Mouse (Mus musculus): ENCODE data around the gene Ddn. TPM values are rescaled to one million over a fixed set of nuclear protein-coding genes. Genes with fewer than 3 reads are reported as not detected.

The Ddn gene
- polyA plus RNA-seq, 1 experiment from 2014 or later, result 1.4 TPM

DNA sequence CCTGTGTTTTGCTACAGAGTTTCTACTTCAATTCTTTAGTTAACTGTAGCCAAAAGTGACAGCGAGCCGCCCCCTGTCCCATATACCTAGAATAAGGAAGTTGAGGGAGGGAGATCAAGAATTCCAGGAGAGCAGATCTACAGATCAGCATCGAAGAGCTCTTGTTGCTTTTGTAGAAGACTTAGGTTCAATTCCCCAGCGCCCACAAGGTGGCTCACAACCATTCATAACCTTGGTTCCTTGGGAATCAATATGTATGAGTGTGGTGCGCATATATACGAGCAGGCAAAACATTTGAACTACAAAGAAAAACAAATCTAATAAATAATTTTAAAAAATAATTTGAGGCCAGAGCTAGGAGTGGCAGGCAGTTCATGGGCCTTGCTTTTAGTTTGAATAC lies 28.1 kb downstream of the Ddn start:
- ATAC-seq (ENCODE audit: low FRiP score, low TSS enrichment), result no peak
- Histone ChIP-seq H3K9ac (ENCODE audit: low read depth, low read length) (no peak overlapping the region), H3K27ac (ENCODE audit: low read depth, low read length) (no peak overlapping the region), H3K4me3 (ENCODE audit: low read length) (no peak overlapping the region), H3K9me3 (ENCODE audit: control insufficient read depth, low read length) (no peaks in the 10 kb centered on the region), H3K27me3 (ENCODE audit: control insufficient read depth, insufficient read depth, low read length) (peaks cover 59% of the 10 kb centered on the region), H3K36me3 (ENCODE audit: control insufficient read depth, insufficient read depth, low read length) (no peaks in the 10 kb centered on the region), H3K4me1 (ENCODE audit: control insufficient read depth, insufficient read depth, low read length) (peaks cover 19% of the 10 kb centered on the region; the same call in 1 of the 2 replicates), H3K4me2 (replicated peaks; ENCODE audit: low read depth, low read length) (no peak overlapping the region)
- 22% methylated on average over 6 of the region's 6 CpGs for WGBS

DNA sequence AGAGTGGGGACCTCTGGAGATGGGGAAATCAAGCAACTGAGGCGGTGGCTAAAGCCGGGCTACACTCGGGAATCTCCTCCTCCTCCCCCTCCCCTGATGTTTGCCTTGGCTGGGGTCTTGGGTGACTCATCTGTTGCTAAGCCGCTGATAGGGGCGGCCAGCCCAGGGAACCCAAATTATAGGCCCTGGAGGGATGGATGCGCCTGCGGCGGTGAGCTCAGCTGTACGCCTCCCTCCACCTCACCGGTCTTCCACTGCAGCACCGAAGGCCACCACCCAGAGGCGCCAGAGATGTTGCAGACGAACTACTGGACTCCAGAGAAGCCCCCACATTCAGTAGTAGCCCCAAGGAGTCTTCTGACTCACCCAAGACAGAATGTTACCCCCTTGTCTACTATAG lies 28.7 kb downstream of the Ddn start:
- ATAC-seq (ENCODE audit: low FRiP score, low TSS enrichment), result no peak
- no peak overlapping the region for H3K9ac ChIP-seq (ENCODE audit: low read depth, low read length)
- 4% methylated on average over 13 of the region's 13 CpGs for WGBS

DNA sequence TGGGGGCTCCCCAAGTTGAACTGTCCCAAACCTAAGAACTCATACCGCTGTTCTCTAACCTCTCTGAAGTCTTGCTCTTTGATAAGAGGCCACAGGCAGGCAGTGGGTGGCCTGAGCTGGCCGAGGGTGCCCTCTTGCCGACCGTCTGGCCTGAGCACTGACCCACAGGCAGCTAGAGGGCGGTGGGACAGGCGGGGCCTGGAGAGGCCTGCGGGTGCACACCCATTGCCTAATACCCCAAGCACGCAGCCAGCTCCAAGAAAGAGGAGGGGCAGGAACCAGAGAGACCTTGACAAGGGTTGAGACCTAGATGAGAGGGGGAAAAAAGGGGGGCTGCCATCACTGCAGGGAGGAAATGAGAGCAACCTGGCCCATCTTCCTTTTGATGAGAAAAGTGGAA lies 29.2 kb downstream of the Ddn start:
- H3K36me3 ChIP-seq (ENCODE audit: control insufficient read depth, insufficient read depth, low read length), result no peaks in the 10 kb centered on the region
- 4% methylated on average over 8 of the region's 8 CpGs for WGBS
- ATAC-seq (ENCODE audit: low FRiP score, low TSS enrichment), result no peak
- H3K27me3 ChIP-seq (ENCODE audit: control insufficient read depth, insufficient read depth, low read length), result peaks cover 70% of the 10 kb centered on the region
- H3K4me2 ChIP-seq (replicated peaks; ENCODE audit: low read depth, low read length), result no peak overlapping the region
- H3K9me3 ChIP-seq (ENCODE audit: control insufficient read depth, low read length), result no peaks in the 10 kb centered on the region
- peaks cover 24% of the 10 kb centered on the region for H3K4me1 ChIP-seq (ENCODE audit: control insufficient read depth, insufficient read depth, low read length)
- no peak overlapping the region for H3K27ac ChIP-seq (ENCODE audit: low read depth, low read length)
- H3K4me3 ChIP-seq (ENCODE audit: low read length), result no peak overlapping the region
- no peak overlapping the region for H3K9ac ChIP-seq (ENCODE audit: low read depth, low read length)

More for the DNA sequence above, 28.7 kb downstream of the Ddn start:
- Histone ChIP-seq H3K4me1 (ENCODE audit: control insufficient read depth, insufficient read depth, low read length) (peaks cover 22% of the 10 kb centered on the region), H3K36me3 (ENCODE audit: control insufficient read depth, insufficient read depth, low read length) (no peaks in the 10 kb centered on the region), H3K9me3 (ENCODE audit: control insufficient read depth, low read length) (no peaks in the 10 kb centered on the region), H3K4me3 (ENCODE audit: low read length) (no peak overlapping the region), H3K4me2 (replicated peaks; ENCODE audit: low read depth, low read length) (no peak overlapping the region), H3K27ac (ENCODE audit: low read depth, low read length) (no peak overlapping the region), H3K27me3 (ENCODE audit: control insufficient read depth, insufficient read depth, low read length) (peaks cover 65% of the 10 kb centered on the region)

DNA sequence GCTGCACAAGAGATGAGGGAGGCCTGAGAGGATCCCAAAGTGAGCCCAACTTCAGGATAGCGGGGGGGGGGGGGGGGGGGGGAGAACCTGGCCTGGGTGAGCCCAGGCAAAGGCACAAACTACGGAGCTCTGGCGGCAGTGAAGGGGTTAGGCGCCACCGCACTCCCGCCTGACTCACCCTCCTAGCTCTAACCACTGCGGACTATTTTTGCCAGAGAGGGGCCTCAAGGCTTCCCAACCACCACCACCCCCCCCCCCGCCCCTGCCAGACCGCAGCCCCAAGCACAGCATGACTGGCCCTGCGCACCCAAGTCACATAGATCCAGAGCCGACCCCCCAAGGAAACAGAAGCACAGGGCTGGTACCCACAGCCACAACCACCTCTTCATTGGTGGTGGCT lies 30.5 kb downstream of the Ddn start:
- peaks cover 83% of the 10 kb centered on the region for H3K27me3 ChIP-seq (ENCODE audit: control insufficient read depth, insufficient read depth, low read length)
- 5% methylated on average over 10 of the region's 11 CpGs for WGBS
- H3K9ac ChIP-seq (ENCODE audit: low read depth, low read length), result no peak overlapping the region
- no peak overlapping the region for H3K4me3 ChIP-seq (ENCODE audit: low read length)
- H3K27ac ChIP-seq (ENCODE audit: low read depth, low read length), result no peak overlapping the region
- H3K4me2 ChIP-seq (replicated peaks; ENCODE audit: low read depth, low read length), result no peak overlapping the region
- H3K4me1 ChIP-seq (ENCODE audit: control insufficient read depth, insufficient read depth, low read length), result peaks cover 24% of the 10 kb centered on the region
- no peak for ATAC-seq (ENCODE audit: low FRiP score, low TSS enrichment)
- no peaks in the 10 kb centered on the region for H3K9me3 ChIP-seq (ENCODE audit: control insufficient read depth, low read length)
- H3K36me3 ChIP-seq (ENCODE audit: control insufficient read depth, insufficient read depth, low read length), result no peaks in the 10 kb centered on the region

DNA sequence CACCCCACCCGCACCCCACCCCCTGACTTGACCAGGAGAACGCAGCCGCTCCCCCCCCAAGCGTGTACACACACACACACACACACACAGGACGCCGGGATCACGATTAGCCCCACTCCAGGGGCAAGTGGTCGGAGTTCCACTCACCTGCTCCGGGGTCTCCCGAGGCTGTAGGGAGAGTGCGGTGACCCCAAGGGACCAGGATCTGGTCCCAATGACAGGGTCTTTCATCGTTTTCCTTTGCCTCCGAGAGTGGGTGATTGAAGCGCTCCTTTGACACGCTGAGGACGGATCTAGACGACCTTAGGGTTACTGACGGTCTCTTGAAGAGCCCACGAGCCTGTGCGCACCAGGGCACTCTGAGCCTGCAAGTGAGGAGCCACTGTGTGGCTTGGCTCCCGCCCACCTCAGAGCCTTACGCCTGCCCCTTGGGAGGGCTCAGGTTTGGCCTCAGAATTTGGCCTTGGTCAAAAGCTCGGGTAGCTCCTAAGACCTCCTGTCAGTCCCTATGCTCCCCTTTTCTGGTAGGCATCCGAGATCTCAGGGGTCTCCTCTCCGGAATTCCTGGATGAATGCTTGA lies 31.0 kb downstream of the Ddn start:
- Histone ChIP-seq H3K4me2 (replicated peaks; ENCODE audit: low read depth, low read length) (peak overlapping the region; percentile 25; the same call in 1 of the 2 replicates), H3K27ac (ENCODE audit: low read depth, low read length) (no peak overlapping the region), H3K4me3 (ENCODE audit: low read length) (peak overlapping the region; percentile 22), H3K9me3 (ENCODE audit: control insufficient read depth, low read length) (no peaks in the 10 kb centered on the region), H3K27me3 (ENCODE audit: control insufficient read depth, insufficient read depth, low read length) (peaks cover 88% of the 10 kb centered on the region), H3K4me1 (ENCODE audit: control insufficient read depth, insufficient read depth, low read length) (peaks cover 24% of the 10 kb centered on the region), H3K36me3 (ENCODE audit: control insufficient read depth, insufficient read depth, low read length) (no peaks in the 10 kb centered on the region), H3K9ac (ENCODE audit: low read depth, low read length) (no peak overlapping the region)
- no peak for ATAC-seq (ENCODE audit: low FRiP score, low TSS enrichment)
- WGBS, result under 1% methylated on average over 25 of the region's 25 CpGs

DNA sequence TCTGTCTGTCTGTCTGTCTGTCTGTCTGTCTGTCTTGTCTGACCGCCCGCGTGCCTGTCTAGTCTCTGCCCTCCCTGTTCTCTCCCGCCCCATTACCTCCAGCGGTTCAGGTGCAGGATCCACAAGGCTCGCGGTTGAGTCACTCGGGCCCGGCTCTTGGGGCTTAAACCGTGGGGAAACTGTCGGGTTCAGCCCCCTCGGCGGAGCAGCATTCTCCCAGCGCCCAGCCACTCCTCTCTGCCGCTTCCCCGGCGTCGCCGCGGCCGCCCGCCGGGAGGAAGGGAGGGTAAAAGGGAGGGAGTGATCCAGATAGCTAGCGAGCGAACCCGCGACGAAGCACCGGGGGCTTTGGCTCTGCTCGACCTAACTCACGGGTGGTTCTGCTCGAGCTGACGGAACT lies 31.5 kb downstream of the Ddn start, which contains the start of gene Wnt10b:
Wnt10b (minus strand) TSS at position 389 of the 400 bp plus-strand sequence.
- under 1% methylated on average over 32 of the region's 33 CpGs for WGBS
- H3K36me3 ChIP-seq (ENCODE audit: control insufficient read depth, insufficient read depth, low read length), result no peaks in the 10 kb centered on the region
- H3K9me3 ChIP-seq (ENCODE audit: control insufficient read depth, low read length), result no peaks in the 10 kb centered on the region
- H3K27ac ChIP-seq (ENCODE audit: low read depth, low read length), result no peak within 1 kb of the TSS
- peaks cover 92% of the 10 kb centered on the region for H3K27me3 ChIP-seq (ENCODE audit: control insufficient read depth, insufficient read depth, low read length)
- H3K4me1 ChIP-seq (ENCODE audit: control insufficient read depth, insufficient read depth, low read length), result peaks cover 25% of the 10 kb centered on the region
- H3K9ac ChIP-seq (ENCODE audit: low read depth, low read length), result no peak within 1 kb of the TSS
- H3K4me2 ChIP-seq (replicated peaks; ENCODE audit: low read depth, low read length), result peak within 1 kb of the TSS; percentile 25
- H3K4me3 ChIP-seq (ENCODE audit: low read length), result peak within 1 kb of the TSS; percentile 24
- no peak for ATAC-seq (ENCODE audit: low FRiP score, low TSS enrichment)

DNA sequence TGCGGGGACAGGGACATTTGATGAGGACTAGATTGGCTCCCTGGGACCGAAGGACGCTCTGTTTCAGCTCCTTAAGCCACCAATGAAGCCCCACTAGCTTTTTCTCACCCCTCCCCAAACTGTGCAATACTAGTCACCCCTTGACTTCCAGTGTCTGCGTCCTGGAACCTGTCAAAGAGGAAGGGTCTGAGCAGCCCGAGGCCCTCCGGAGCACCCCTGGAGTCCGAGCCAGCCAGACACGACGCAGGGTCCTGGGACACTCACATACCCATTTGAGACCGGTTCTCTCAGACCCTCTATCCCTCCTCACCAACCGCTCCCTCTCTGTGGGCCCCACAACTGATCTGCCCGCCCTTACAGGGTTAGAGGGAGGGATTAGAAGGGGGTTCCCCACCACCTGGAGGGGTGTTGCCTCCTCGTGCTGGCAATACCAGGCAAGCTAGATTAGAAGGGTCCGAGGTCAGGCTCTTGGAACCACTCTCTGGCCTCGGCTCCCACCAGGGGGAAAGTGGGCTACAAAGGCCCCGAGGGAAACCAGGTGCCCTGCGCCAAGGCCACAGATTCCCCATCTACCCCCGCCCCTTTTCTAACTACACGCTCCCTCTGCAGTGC lies 32.2 kb downstream of the Ddn start:
- no peak overlapping the region for H3K27ac ChIP-seq (ENCODE audit: low read depth, low read length)
- peak overlapping the region; percentile 21; the same call in 1 of the 2 replicates for H3K4me2 ChIP-seq (replicated peaks; ENCODE audit: low read depth, low read length)
- peak overlapping the region; percentile 24 for H3K4me3 ChIP-seq (ENCODE audit: low read length)
- ATAC-seq (ENCODE audit: low FRiP score, low TSS enrichment), result no peak
- no peak overlapping the region for H3K9ac ChIP-seq (ENCODE audit: low read depth, low read length)
- H3K36me3 ChIP-seq (ENCODE audit: control insufficient read depth, insufficient read depth, low read length), result no peaks in the 10 kb centered on the region
- H3K9me3 ChIP-seq (ENCODE audit: control insufficient read depth, low read length), result no peaks in the 10 kb centered on the region
- 2% methylated on average over 19 of the region's 19 CpGs for WGBS
- peaks cover 31% of the 10 kb centered on the region for H3K4me1 ChIP-seq (ENCODE audit: control insufficient read depth, insufficient read depth, low read length)
- H3K27me3 ChIP-seq (ENCODE audit: control insufficient read depth, insufficient read depth, low read length), result peaks cover 98% of the 10 kb centered on the region

DNA sequence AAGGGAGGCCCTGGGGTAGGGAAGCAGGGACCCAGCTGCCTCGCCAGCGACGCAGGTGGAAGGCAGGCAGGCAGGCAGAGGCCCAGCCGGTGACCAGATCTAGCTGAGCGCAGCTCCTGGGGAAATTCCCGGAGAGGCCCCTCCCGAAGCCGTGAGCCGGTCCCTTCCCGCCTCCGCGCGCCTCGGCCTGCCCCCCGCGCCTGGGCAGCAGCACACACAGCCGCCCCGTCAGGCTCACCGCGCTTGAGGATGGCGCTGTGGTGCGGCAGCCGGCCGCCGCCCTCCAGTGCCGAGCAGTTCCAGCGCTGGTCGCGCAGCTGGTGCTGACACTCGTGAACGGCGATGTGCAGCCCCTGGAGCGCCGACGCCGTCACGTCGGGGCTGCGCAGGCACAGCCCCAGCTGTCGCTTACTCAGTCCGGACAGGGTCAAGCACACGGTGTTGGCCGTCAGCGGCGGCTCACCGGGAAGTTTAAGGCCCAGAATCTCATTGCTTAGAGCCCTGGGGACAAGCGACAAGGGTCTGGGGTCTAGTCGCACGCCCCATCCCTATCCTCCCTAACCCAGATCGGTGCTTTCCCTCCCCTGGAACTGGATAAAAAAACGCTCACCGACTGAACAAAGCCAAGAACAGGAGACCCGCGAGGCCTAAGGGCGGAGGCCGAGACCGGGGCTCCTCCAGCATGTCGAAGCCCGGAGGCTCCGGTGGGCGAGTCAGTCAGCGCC lies 32.8 kb downstream of the Ddn start:
- H3K4me3 ChIP-seq (ENCODE audit: low read length), result peak overlapping the region; percentile 24
- peaks cover 98% of the 10 kb centered on the region for H3K27me3 ChIP-seq (ENCODE audit: control insufficient read depth, insufficient read depth, low read length)
- H3K36me3 ChIP-seq (ENCODE audit: control insufficient read depth, insufficient read depth, low read length), result no peaks in the 10 kb centered on the region
- H3K9ac ChIP-seq (ENCODE audit: low read depth, low read length), result peak overlapping the region; percentile 40
- 1% methylated on average over 60 of the region's 62 CpGs for WGBS
- no peaks in the 10 kb centered on the region for H3K9me3 ChIP-seq (ENCODE audit: control insufficient read depth, low read length)
- no peak overlapping the region for H3K27ac ChIP-seq (ENCODE audit: low read depth, low read length)
- H3K4me1 ChIP-seq (ENCODE audit: control insufficient read depth, insufficient read depth, low read length), result peaks cover 33% of the 10 kb centered on the region
- H3K4me2 ChIP-seq (replicated peaks; ENCODE audit: low read depth, low read length), result peak overlapping the region; percentile 21
- ATAC-seq (ENCODE audit: low FRiP score, low TSS enrichment), result peak; percentile 44

DNA sequence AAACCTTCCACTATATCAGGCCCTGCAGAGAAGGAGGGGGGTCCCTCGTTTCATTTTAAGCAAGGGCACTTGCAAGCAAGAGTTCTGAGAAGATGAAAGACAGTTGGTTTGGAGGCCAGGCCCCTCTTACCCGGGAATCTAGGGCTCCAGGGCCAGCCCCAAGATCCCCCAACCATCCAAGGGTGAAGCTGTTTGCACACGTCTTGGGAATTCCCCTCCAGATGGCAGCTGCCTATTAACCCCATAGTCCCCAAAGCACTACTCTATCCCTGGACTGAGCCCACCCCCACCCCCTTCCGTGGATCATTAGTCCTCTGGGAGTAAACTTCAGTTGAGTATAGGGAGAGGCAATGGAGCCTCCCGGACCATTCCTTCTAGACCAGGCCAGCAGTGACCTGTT lies 33.8 kb downstream of the Ddn start:
- Histone ChIP-seq H3K27me3 (ENCODE audit: control insufficient read depth, insufficient read depth, low read length) (peaks cover 96% of the 10 kb centered on the region), H3K4me1 (ENCODE audit: control insufficient read depth, insufficient read depth, low read length) (peaks cover 32% of the 10 kb centered on the region), H3K36me3 (ENCODE audit: control insufficient read depth, insufficient read depth, low read length) (no peaks in the 10 kb centered on the region), H3K4me3 (ENCODE audit: low read length) (no peak overlapping the region), H3K9ac (ENCODE audit: low read depth, low read length) (no peak overlapping the region), H3K27ac (ENCODE audit: low read depth, low read length) (no peak overlapping the region), H3K4me2 (replicated peaks; ENCODE audit: low read depth, low read length) (no peak overlapping the region), H3K9me3 (ENCODE audit: control insufficient read depth, low read length) (no peaks in the 10 kb centered on the region)
- 2% methylated on average over 5 of the region's 5 CpGs for WGBS
- ATAC-seq (ENCODE audit: low FRiP score, low TSS enrichment), result no peak

Data from kidney, embryonic 14.5 days (tissue).